Mouse (Mus musculus): ENCODE data around the gene Arid5b. TPM values are rescaled to one million over a fixed set of nuclear protein-coding genes. Genes with fewer than 3 reads are reported as not detected.

Gene Arid5b
- polyA plus RNA-seq, 1 experiment from 2014 or later, result 33.1 TPM

DNA sequence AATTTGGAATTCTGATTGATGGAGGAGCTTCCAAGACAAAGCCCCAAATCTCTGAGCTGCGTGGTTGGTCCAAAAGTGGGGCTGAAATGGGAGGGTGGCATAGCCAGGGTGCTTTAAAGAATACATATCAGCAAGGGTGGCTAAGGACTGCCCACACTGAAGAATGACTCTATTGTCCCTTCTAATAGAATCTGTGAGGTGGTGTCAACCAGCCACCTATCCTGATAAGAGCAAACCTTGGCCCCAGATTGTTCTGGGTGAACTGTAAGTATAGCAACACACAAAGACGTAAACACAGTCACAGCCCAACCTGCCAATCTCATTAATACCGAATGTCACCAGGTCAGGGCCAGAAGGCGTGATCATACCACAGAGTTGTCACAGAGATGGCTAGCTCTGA is 111.4 kb downstream of the Arid5b start:
- Histone ChIP-seq H3K9me3 (no peaks in the 10 kb centered on the region), H3K4me3 (replicated peaks) (no peak overlapping the region), H3K27me3 (replicated peaks) (no peaks in the 10 kb centered on the region), H3K36me3 (no peaks in the 10 kb centered on the region), H3K27ac (peak overlapping the region; percentile 16; the same call in 1 of the 2 replicates), H3K9ac (no peak overlapping the region), H3K4me1 (peaks cover 18% of the 10 kb centered on the region), H3K4me2 (no peak overlapping the region)
- ATAC-seq (ENCODE audit: insufficient read depth, low FRiP score, low read depth), result no peak
- 56% methylated on average over 4 of the region's 4 CpGs for WGBS

DNA sequence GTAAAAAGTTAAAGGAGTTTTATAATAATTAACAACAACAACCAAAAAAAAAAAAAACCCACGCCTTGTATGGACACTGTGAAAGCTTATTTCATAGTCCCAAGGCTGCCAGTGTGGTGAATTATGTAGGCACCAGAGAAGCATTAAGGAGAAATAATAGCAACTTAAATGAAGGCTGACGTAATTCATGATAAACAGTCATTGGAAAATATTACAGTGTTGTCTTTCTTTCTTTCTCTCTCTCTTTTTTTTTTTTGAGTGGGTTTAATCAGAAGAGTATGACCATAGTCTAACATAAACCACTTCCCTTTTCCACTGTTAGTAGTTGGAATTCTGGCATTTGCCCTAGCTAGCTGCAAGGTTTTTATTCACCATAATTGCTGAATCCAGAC is 111.8 kb downstream of the Arid5b start:
- 58% methylated on average over 2 of the region's 2 CpGs for WGBS
- no peaks in the 10 kb centered on the region for H3K9me3 ChIP-seq
- H3K36me3 ChIP-seq, result no peaks in the 10 kb centered on the region
- H3K27me3 ChIP-seq (replicated peaks), result no peaks in the 10 kb centered on the region
- H3K27ac ChIP-seq, result peak overlapping the region; percentile 16; the same call in 1 of the 2 replicates
- peaks cover 18% of the 10 kb centered on the region for H3K4me1 ChIP-seq
- H3K9ac ChIP-seq, result no peak overlapping the region
- H3K4me3 ChIP-seq (replicated peaks), result no peak overlapping the region
- no peak overlapping the region for H3K4me2 ChIP-seq
- ATAC-seq (ENCODE audit: insufficient read depth, low FRiP score, low read depth), result no peak

DNA sequence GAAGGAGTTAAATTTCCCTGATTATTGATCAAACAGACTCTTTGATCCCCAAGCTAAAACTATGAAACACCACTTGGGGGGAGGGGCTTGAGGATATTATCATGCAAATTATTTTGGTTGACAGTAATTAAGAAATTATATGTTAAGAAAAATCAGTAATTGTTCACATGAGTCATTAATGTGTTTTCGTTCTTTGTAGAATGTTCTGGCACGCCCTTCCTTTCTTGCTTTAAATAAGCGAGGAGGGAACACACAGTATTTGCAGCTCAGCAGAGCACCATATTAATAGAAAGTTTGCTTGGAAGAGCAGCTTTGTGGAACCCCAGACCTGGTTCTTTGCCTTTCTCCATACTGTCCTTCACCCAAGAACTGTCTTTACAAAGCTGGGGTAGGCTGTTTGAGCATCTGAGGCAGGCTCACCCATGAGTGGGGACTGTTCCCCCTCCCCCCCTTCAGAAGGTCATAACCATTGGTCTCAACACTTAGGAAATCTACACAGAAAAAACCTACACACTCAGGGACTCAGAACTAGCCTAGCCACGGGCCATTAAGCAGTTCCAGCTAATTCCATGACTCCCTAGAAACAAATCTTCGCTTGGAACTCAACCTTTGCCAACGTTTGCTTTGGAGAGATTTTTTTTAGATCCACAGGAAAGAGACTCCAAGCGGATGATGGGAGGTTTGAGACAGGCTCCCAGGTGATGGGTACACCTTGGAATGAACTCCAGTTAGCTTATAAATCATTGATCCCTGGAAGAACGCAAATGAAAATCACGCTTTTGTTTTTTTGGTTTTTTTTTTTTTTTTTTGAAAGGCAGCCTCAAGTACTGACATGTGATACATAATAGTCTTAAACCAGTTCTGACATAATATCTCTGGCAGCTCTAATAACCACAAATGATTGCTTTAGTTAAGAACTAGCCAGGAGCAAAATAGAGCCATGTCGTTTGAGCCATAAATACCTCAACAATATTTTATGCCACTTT is 112.5 kb downstream of the Arid5b start:
- 57% methylated on average over 10 of the region's 10 CpGs for WGBS
- Histone ChIP-seq H3K27ac (peak overlapping the region; percentile 67), H3K9me3 (no peaks in the 10 kb centered on the region), H3K36me3 (no peaks in the 10 kb centered on the region), H3K4me1 (peaks cover 18% of the 10 kb centered on the region), H3K4me3 (replicated peaks) (no peak overlapping the region), H3K27me3 (replicated peaks) (no peaks in the 10 kb centered on the region), H3K9ac (no peak overlapping the region), H3K4me2 (no peak overlapping the region)
- ATAC-seq (ENCODE audit: insufficient read depth, low FRiP score, low read depth), result no peak

DNA sequence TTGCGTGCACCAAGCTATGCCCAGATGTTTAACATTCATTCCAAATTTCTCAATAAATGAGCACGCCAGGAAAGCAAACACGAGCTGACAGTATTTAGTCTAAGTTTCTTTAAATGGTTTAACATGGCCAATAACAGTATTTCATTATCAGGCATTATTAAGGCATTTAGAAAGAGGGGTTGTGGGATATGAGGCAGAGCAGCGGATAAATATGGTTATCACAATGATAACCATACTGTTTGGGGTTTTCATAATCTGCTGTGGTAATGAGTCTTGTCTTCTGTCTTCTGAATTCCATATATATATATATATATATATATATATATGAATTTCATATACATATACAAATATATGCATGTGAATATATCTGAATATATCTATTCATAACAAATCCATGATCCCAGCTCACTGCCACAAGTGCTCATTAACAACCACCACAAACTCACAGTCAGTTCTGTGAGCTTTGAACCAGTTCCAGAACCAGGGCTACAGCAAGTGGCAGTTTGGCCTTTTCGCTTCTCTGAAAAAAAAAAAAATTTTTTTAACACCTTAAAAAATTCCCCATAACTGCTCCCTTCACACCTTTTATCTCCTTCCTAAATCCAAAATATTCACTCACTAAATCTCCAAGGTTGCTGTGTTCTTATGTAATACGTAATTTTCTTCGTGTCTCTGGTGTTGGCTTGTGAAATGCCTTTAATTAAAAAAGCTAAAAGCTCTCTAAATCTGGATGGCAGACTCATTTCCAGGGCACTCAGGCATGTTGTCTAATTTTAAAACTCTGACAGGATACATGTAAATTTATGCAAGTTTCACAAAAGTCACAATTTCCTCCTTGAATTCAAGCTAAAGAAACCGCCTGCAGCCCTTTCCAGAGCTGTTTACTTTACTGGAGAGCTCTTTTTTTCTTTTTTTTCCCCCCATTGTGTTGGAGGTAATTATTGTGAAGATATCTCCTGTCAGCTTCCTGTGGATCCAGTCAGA is 113.5 kb downstream of the Arid5b start:
- H3K27me3 ChIP-seq (replicated peaks), result no peaks in the 10 kb centered on the region
- WGBS, result 62% methylated on average over 8 of the region's 8 CpGs
- no peak overlapping the region for H3K4me2 ChIP-seq

DNA sequence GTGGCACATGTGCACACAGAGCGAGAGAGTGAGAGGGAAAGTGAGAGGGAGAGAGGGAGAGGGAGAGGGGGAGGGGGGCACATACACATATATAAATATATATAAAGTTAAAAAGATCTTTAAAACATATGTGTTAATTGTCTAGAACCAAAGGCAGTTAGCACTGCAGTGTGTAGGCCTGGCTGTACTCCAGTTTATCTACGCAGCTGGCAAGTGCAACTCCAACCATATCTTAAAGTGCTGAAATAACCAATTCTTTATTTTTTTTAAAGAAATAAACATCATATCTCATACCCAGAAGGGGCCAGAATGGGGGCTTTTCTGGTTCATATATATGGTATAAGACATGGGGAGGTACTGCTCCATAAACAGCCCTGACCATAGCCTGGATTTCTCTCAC is 114.4 kb downstream of the Arid5b start:
- H3K27ac ChIP-seq, result no peak overlapping the region
- H3K4me2 ChIP-seq, result no peak overlapping the region
- H3K4me3 ChIP-seq (replicated peaks), result no peak overlapping the region
- H3K27me3 ChIP-seq (replicated peaks), result no peaks in the 10 kb centered on the region
- WGBS, result 76% methylated on average over 2 of the region's 2 CpGs
- no peak overlapping the region for H3K9ac ChIP-seq
- no peaks in the 10 kb centered on the region for H3K36me3 ChIP-seq
- peaks cover 18% of the 10 kb centered on the region for H3K4me1 ChIP-seq
- ATAC-seq (ENCODE audit: insufficient read depth, low FRiP score, low read depth), result no peak
- no peaks in the 10 kb centered on the region for H3K9me3 ChIP-seq

More for the DNA sequence above, 113.5 kb downstream of the Arid5b start:
- Histone ChIP-seq H3K27ac (peak overlapping the region; percentile 16; the same call in 1 of the 2 replicates), H3K4me3 (replicated peaks) (no peak overlapping the region), H3K36me3 (no peaks in the 10 kb centered on the region), H3K9me3 (no peaks in the 10 kb centered on the region), H3K4me1 (peaks cover 18% of the 10 kb centered on the region), H3K9ac (no peak overlapping the region)
- no peak for ATAC-seq (ENCODE audit: insufficient read depth, low FRiP score, low read depth)

DNA sequence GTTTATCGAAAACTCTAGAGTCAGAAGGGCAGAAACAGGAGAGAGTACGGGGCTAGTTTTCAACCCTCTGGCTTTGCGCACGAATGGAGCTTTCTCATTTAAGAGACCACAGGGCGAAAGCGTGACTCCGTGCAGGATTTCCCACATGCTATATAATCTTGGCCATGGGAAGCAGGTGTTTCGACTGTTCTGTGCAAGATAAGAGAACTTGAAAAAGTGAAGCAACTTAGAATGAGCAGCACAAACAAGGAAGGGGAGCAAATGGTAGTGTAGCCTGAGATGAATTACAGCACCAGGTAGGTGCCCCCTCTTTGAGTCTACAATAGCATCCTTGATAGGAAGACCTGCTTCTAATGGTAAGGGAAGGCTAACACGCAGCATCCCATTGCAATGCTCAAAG is 118.8 kb downstream of the Arid5b start:
- H3K36me3 ChIP-seq, result no peaks in the 10 kb centered on the region
- no peaks in the 10 kb centered on the region for H3K4me1 ChIP-seq
- H3K4me2 ChIP-seq, result no peak overlapping the region
- H3K9ac ChIP-seq, result no peak overlapping the region
- no peak overlapping the region for H3K27ac ChIP-seq
- no peaks in the 10 kb centered on the region for H3K27me3 ChIP-seq (replicated peaks)
- no peak for ATAC-seq (ENCODE audit: insufficient read depth, low FRiP score, low read depth)
- no peaks in the 10 kb centered on the region for H3K9me3 ChIP-seq
- 82% methylated on average over 9 of the region's 9 CpGs for WGBS
- no peak overlapping the region for H3K4me3 ChIP-seq (replicated peaks)

DNA sequence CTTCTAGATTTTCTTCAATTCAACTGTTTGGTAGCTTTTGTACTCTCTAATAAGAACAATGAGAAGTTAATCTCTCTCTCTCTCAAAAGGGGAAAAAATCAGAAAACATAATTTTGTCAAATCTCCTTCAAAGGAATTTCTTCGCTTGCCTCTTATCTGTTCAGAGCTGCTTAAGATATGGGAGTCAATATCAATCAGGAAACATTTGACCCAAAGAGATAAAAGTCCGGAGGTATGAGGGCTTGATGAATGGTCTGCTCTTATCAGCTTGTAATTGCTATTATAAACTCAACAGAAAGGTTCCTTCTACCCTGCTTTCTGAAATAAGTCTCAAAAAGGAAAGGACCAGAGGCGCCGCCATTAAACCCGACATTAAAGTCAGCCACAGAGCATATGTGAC is 120.0 kb downstream of the Arid5b start:
- Histone ChIP-seq H3K27me3 (replicated peaks) (no peaks in the 10 kb centered on the region), H3K4me1 (no peaks in the 10 kb centered on the region), H3K27ac (no peak overlapping the region), H3K4me2 (no peak overlapping the region), H3K4me3 (replicated peaks) (no peak overlapping the region), H3K9me3 (no peaks in the 10 kb centered on the region), H3K36me3 (no peaks in the 10 kb centered on the region), H3K9ac (no peak overlapping the region)
- peak; percentile 53; the same call in 1 of the 2 replicates for ATAC-seq (ENCODE audit: insufficient read depth, low FRiP score, low read depth)
- WGBS, result 52% methylated on average over 5 of the region's 5 CpGs

DNA sequence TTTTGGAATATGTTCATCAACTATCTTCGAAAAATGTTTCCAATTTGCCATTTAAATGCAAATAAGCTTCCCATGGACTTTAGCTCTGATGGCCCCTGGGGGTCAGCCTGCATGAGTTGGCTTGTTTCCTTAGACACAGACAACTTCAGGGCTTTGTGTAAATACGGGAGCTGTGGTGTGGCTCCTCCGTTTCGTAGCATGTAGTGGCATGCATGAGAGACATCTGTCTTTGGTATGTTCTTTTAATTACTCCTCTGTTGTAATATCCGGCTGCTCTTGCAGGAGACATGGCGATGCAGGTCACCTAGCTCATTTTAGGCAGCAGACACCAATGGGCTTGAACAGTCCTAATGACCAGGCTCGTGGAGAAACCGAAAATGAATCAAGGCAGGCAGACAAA is 121.0 kb downstream of the Arid5b start:
- WGBS, result 68% methylated on average over 8 of the region's 8 CpGs
- no peak overlapping the region for H3K27ac ChIP-seq

DNA sequence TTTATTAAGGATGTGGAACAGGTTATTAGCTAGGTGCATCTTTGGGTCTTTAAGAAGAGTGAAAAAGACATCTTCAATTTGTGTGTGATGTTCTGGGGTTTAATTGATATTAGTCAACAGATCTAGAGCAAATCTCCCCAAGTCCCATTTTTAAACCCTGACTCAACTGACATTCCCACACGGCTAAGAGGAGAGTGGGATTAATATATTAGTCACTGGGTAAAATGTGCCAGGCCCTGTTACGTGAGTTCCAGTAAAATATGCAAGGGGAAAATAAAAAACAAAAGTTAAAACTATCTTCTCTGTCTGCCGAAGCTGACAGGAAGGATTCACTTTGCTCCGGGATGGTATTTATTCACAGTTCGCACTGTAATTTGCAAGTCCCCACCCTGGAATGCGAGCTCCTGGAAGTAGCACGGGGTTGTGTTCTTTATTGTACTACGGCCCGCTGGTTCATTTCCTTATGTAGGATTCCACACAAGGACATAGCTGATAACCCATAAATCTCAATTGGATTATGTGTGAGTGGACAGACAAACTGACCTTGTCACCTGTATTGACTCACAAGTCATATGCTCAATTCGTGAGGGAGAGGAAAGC is 121.8 kb downstream of the Arid5b start:
- H3K27me3 ChIP-seq (replicated peaks), result no peaks in the 10 kb centered on the region
- H3K4me3 ChIP-seq (replicated peaks), result no peak overlapping the region
- whole genome bisulfite sequencing, result 55% methylated on average over 10 of the region's 10 CpGs
- no peak for ATAC-seq (ENCODE audit: insufficient read depth, low FRiP score, low read depth)
- peaks cover 5% of the 10 kb centered on the region; the same call in 1 of the 2 replicates for H3K36me3 ChIP-seq
- no peak overlapping the region for H3K9ac ChIP-seq
- no peaks in the 10 kb centered on the region for H3K4me1 ChIP-seq
- H3K4me2 ChIP-seq, result no peak overlapping the region
- no peak overlapping the region for H3K27ac ChIP-seq
- no peaks in the 10 kb centered on the region for H3K9me3 ChIP-seq

More for the DNA sequence above, 121.0 kb downstream of the Arid5b start:
- Histone ChIP-seq H3K4me2 (no peak overlapping the region), H3K36me3 (no peaks in the 10 kb centered on the region), H3K27me3 (replicated peaks) (no peaks in the 10 kb centered on the region), H3K9me3 (no peaks in the 10 kb centered on the region), H3K4me3 (replicated peaks) (no peak overlapping the region), H3K9ac (no peak overlapping the region), H3K4me1 (no peaks in the 10 kb centered on the region)
- ATAC-seq (ENCODE audit: insufficient read depth, low FRiP score, low read depth), result no peak

DNA sequence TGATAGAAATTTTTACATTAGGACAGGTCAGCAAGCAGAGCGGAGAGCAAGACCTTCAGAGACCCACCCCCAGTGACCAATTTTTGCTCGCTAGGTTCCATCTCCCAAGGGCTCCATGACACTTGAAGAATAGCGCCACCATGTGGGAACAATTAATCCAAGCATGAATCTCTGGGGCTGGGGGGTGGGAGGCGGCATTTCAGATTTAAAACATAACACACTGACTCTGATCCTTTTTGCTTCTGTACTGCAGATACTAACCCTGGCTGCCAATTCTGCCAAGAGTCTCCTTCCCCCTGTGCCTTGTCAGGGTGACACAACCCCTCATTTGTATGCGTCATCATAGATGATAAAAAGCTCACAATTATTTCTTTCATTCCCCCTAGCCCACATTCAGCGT is 122.4 kb downstream of the Arid5b start:
- Histone ChIP-seq H3K27me3 (replicated peaks) (no peaks in the 10 kb centered on the region), H3K4me2 (no peak overlapping the region), H3K36me3 (peaks cover 8% of the 10 kb centered on the region; the same call in 1 of the 2 replicates), H3K4me1 (no peaks in the 10 kb centered on the region), H3K4me3 (replicated peaks) (no peak overlapping the region), H3K9me3 (no peaks in the 10 kb centered on the region), H3K9ac (no peak overlapping the region), H3K27ac (no peak overlapping the region)
- no peak for ATAC-seq (ENCODE audit: insufficient read depth, low FRiP score, low read depth)
- WGBS, result 80% methylated on average over 6 of the region's 6 CpGs

DNA sequence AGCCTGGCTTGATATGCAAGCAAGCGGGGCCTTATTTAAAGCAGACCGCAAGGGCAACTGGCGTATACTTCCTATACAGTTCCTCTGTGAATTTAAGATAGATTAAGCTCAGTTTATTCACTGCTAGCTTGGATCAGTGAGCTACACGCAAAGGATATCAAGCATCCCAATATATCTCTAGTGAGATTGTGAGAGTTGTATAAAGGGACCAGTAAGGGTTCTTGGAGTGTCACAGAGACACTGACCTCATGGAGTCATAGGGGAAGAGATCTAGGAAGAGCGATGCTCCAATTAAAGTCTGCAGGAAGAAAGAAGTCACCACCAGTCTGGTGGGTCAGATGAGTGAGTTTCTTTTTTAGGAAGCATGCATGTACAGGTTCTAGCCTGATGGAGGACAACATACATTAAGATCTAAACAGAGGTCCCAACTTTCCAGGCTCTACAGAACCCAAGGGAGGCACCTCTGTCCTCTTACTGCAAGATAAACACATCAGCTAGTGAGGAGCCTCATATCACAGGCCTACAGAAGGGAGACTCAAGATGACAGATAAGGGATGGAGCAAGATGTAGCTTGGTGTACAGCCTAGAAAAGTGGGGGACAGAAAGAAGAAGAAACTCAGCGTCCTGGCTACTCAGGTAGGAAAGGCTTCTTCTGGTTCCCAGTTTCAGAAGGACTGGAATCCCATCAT is 123.0 kb downstream of the Arid5b start:
- peak; percentile 94 for ATAC-seq (ENCODE audit: insufficient read depth, low FRiP score, low read depth)
- H3K27ac ChIP-seq, result no peak overlapping the region
- no peaks in the 10 kb centered on the region for H3K9me3 ChIP-seq
- no peaks in the 10 kb centered on the region for H3K4me1 ChIP-seq
- no peak overlapping the region for H3K9ac ChIP-seq
- H3K4me2 ChIP-seq, result no peak overlapping the region
- 88% methylated on average over 6 of the region's 6 CpGs for WGBS
- H3K4me3 ChIP-seq (replicated peaks), result no peak overlapping the region
- H3K36me3 ChIP-seq, result peaks cover 8% of the 10 kb centered on the region; the same call in 1 of the 2 replicates
- no peaks in the 10 kb centered on the region for H3K27me3 ChIP-seq (replicated peaks)
